In the genomic region with DNA sequence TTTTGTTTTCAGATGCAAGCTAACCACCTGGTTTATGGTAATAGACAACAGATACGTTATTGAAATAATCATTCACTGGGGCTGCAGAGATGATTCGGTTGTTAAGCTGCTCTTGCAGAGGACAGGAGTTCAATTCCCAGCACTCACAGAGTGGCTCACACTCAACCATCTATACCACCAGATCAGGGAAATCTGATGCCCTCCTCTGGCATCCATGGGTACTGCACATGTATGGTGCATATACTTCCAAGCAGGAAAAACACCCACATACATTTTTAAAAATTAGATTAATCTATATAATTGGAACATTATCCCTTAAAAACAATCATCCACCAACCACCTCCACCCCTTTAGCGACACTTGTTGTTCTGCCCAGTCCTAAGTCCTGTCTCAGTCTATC, we compare ENCODE assay signal across 24 mouse cellular contexts. TPM values are rescaled to one million over a fixed set of nuclear protein-coding genes. Genes with fewer than 3 reads are reported as not detected.
A peak's percentile ranks its signal among the peaks of the same experiment; 100 is the strongest.
DNase-seq lines count a peak whose midpoint lies in the region; ATAC-seq and TF ChIP-seq lines count a peak whose summit lies in the region.
"Had no signal": no experiment of that assay in that cellular context is flagged by ENCODE, and none has a peak within 500 bp of the region (broad histone marks: within the 10 kb centered on the region; RNA-seq: fewer than 3 reads in every experiment).

No protein-coding gene starts in this region.

- no peak overlapping the region for H3K9ac ChIP-seq in heart, adult 2 months (ENCODE audit: low read depth, low read length)
- no peak overlapping the region for H3K9ac ChIP-seq in heart, embryonic 11.5 days (ENCODE audit: low read depth, low read length)
- no peak overlapping the region for H3K9ac ChIP-seq in liver, postnatal 0 days (replicated peaks)
- no peak overlapping the region for H3K9ac ChIP-seq in ES-E14 (ENCODE audit: insufficient read depth, low read depth, low read length, poor library complexity, severe bottlenecking)
- H3K9ac ChIP-seq in kidney, embryonic 16.5 days (replicated peaks; ENCODE audit: low read length) = no peak overlapping the region
- no peak overlapping the region for H3K9ac ChIP-seq in kidney, embryonic 14.5 days (ENCODE audit: low read depth, low read length)
- H3K9ac ChIP-seq: heart, embryonic 15.5 days; neural tube, embryonic 12.5 days had no signal

- 95% methylated on average over 3 of the region's 3 CpGs for WGBS in heart, adult 2 months
- 91% methylated on average over 3 of the region's 3 CpGs for WGBS in heart, embryonic 11.5 days (ENCODE audit: insufficient replicate concordance)
- 91% methylated on average over 3 of the region's 3 CpGs for WGBS in liver, postnatal 0 days (ENCODE audit: insufficient replicate concordance)
- 95% methylated on average over 3 of the region's 3 CpGs for WGBS in kidney, embryonic 16.5 days
- over 99% methylated on average over 3 of the region's 3 CpGs for WGBS in kidney, embryonic 14.5 days

- peaks cover 2% of the 10 kb centered on the region; the same call in 1 of the 2 replicates for H3K4me1 ChIP-seq in heart, adult 2 months (ENCODE audit: control insufficient read depth, insufficient read depth, low read length)
- no peaks in the 10 kb centered on the region for H3K4me1 ChIP-seq in heart, embryonic 11.5 days (ENCODE audit: control insufficient read depth, insufficient read depth, low read length)
- H3K4me1 ChIP-seq in liver, postnatal 0 days (ENCODE audit: insufficient read depth) = peaks cover 9% of the 10 kb centered on the region
- H3K4me1 ChIP-seq in ES-E14 (ENCODE audit: control insufficient read depth in 2 of 2, insufficient read depth in 2 of 2, low read length in 2 of 2, poor library complexity in 1 of 2) = peaks cover 0 to 3% of the 10 kb centered on the region in 2 experiments; a peak in 1 of 4 replicates
- H3K4me1 ChIP-seq in kidney, embryonic 16.5 days (ENCODE audit: insufficient read depth, low read length) = peaks cover 11% of the 10 kb centered on the region; the same call in 1 of the 2 replicates
- H3K4me1 ChIP-seq in kidney, embryonic 14.5 days (ENCODE audit: control insufficient read depth, insufficient read depth, low read length) = no peaks in the 10 kb centered on the region
- H3K4me1 ChIP-seq: heart, embryonic 15.5 days; neural tube, embryonic 12.5 days had no signal

- TF ChIP-seq EP300 in heart, adult 2 months (IDR thresholded peaks at IDR 0.05; ENCODE audit: insufficient read depth, low read depth, low read length) = no peak
- TF ChIP-seq EP300 in liver, postnatal 0 days (IDR thresholded peaks at IDR 0.05; ENCODE audit: low read depth) = no peak

- peak; percentile 14; the same call in 1 of the 2 replicates for TF ChIP-seq CTCF in heart, adult 2 months (IDR thresholded peaks at IDR 0.05)
- peak; percentile 29; the same call in 1 of the 2 replicates for TF ChIP-seq CTCF in liver, postnatal 0 days (IDR thresholded peaks at IDR 0.05; ENCODE audit: low read depth)
- peak; percentile 10; the same call in 1 of the 2 replicates for TF ChIP-seq CTCF in brain, embryonic 14.5 days (IDR thresholded peaks at IDR 0.05; ENCODE audit: borderline replicate concordance, extremely low read depth, insufficient read depth, insufficient read length)

- no peak overlapping the region for H3K4me2 ChIP-seq in heart, embryonic 11.5 days
- H3K4me2 ChIP-seq in liver, postnatal 0 days (ENCODE audit: low read depth, low read length) = no peak overlapping the region
- no peak overlapping the region for H3K4me2 ChIP-seq in kidney, embryonic 16.5 days (replicated peaks; ENCODE audit: low read depth, low read length)
- no peak overlapping the region for H3K4me2 ChIP-seq in kidney, embryonic 14.5 days (replicated peaks; ENCODE audit: low read depth, low read length)
- H3K4me2 ChIP-seq: heart, embryonic 15.5 days; neural tube, embryonic 12.5 days had no signal

- H3K4me3 ChIP-seq in heart, adult 2 months = no peak overlapping the region
- H3K4me3 ChIP-seq in heart, embryonic 11.5 days (ENCODE audit: low read depth, low read length) = no peak overlapping the region
- no peak overlapping the region for H3K4me3 ChIP-seq in liver, postnatal 0 days (ENCODE audit: low read depth, low read length)
- H3K4me3 ChIP-seq in ES-E14 (ENCODE audit: insufficient read depth in 1 of 2, low read depth in 1 of 2, low read length in 2 of 2, poor library complexity in 1 of 2, severe bottlenecking in 1 of 2) = no peak overlapping the region
- H3K4me3 ChIP-seq in kidney, embryonic 16.5 days (ENCODE audit: low read length) = no peak overlapping the region
- no peak overlapping the region for H3K4me3 ChIP-seq in kidney, embryonic 14.5 days (ENCODE audit: low read length)
- H3K4me3 ChIP-seq: forebrain, embryonic 10.5 days; heart, embryonic 15.5 days; limb, embryonic 10.5 days; neural tube, embryonic 12.5 days had no signal

- H3K27ac ChIP-seq in heart, adult 2 months = no peak overlapping the region
- H3K27ac ChIP-seq in heart, embryonic 11.5 days (ENCODE audit: low read depth, low read length) = no peak overlapping the region
- H3K27ac ChIP-seq in liver, postnatal 0 days (ENCODE audit: low read depth) = no peak overlapping the region
- no peak overlapping the region for H3K27ac ChIP-seq in ES-E14 (ENCODE audit: insufficient read depth, low read depth, low read length, poor library complexity, severe bottlenecking)
- H3K27ac ChIP-seq in kidney, embryonic 16.5 days (ENCODE audit: low read length) = no peak overlapping the region
- no peak overlapping the region for H3K27ac ChIP-seq in kidney, embryonic 14.5 days (ENCODE audit: low read depth, low read length)
- H3K27ac ChIP-seq: forebrain, embryonic 10.5 days; heart, embryonic 15.5 days; kidney, postnatal 0 days; limb, embryonic 10.5 days; neural tube, embryonic 12.5 days had no signal

- ATAC-seq in heart, embryonic 11.5 days (replicated peaks; ENCODE audit: insufficient number of reproducible peaks, low FRiP score, low TSS enrichment) = no peak
- ATAC-seq in liver, postnatal 0 days = no peak
- no peak for ATAC-seq in kidney, embryonic 16.5 days (ENCODE audit: low FRiP score, low TSS enrichment)
- no peak for ATAC-seq in kidney, embryonic 14.5 days (ENCODE audit: low FRiP score, low TSS enrichment)
- ATAC-seq: hindbrain, embryonic 16.5 days had no signal

- DNase-seq in heart, adult 2 months = no peak
- no peak for DNase-seq in liver, postnatal 0 days
- no peak for DNase-seq in liver
- DNase-seq in ES-E14 (ENCODE audit: low read depth, low spot score) = no peak
- no peak for DNase-seq in brain, embryonic 14.5 days (ENCODE audit: low read depth)
- DNase-seq: adrenal gland, postnatal 10 days; cerebellum, adult 11 months; cerebellum, postnatal 14 days; gastrocnemius, postnatal 36 days; kidney, adult 11 months; lung, adult 2 months; midbrain, embryonic 14.5 days; retina, postnatal 1 day; right cerebral cortex, postnatal 25 days; spleen, adult 18-20 months had no signal

- intact Hi-C loops in heart, adult 2 months (cut with DNase I) = loop anchor here (5.0 kb wide), 1 partner anchor 66 kb away; no protein-coding TSS in a partner anchor

- in situ Hi-C loops in ES-E14 (cut with MboI; ENCODE audit: low sequenced_read_pairs in 2 of 2, unreplicated experiment in 2 of 2) = no loop called here

- H3K79me2 ChIP-seq in heart, adult 2 months (replicated peaks; ENCODE audit: control insufficient read depth, insufficient read depth, low read length) = no peaks in the 10 kb centered on the region

- no peaks in the 10 kb centered on the region for H3K9me3 ChIP-seq in heart, embryonic 11.5 days (replicated peaks; ENCODE audit: control insufficient read depth, low read length)
- H3K9me3 ChIP-seq in liver, postnatal 0 days (ENCODE audit: low read length) = no peaks in the 10 kb centered on the region; the same call in 1 of the 2 replicates
- no peaks in the 10 kb centered on the region for H3K9me3 ChIP-seq in ES-E14 (ENCODE audit: control insufficient read depth, insufficient read depth, low read depth, low read length)
- H3K9me3 ChIP-seq in kidney, embryonic 16.5 days (ENCODE audit: low read length) = peaks cover 12% of the 10 kb centered on the region
- peaks cover 5% of the 10 kb centered on the region; the same call in 1 of the 2 replicates for H3K9me3 ChIP-seq in kidney, embryonic 14.5 days (ENCODE audit: control insufficient read depth, low read length)
- H3K9me3 ChIP-seq: forebrain, embryonic 10.5 days; heart, embryonic 15.5 days; limb, embryonic 10.5 days; neural tube, embryonic 12.5 days had no signal

- TF ChIP-seq POLR2A in heart, adult 2 months (IDR thresholded peaks at IDR 0.05; ENCODE audit: insufficient read depth, low read depth, low read length) = no peak
- TF ChIP-seq POLR2A in brain, embryonic 14.5 days (IDR thresholded peaks at IDR 0.05; ENCODE audit: borderline replicate concordance, extremely low read depth, insufficient read depth, insufficient read length, poor library complexity, severe bottlenecking) = no peak

- H3K27me3 ChIP-seq in heart, adult 2 months (ENCODE audit: control insufficient read depth, insufficient read depth, low read length) = no peaks in the 10 kb centered on the region
- H3K27me3 ChIP-seq in heart, embryonic 11.5 days (ENCODE audit: control insufficient read depth, insufficient read depth, low read length) = no peaks in the 10 kb centered on the region; the same call in 1 of the 2 replicates
- no peaks in the 10 kb centered on the region for H3K27me3 ChIP-seq in liver, postnatal 0 days (ENCODE audit: insufficient read depth, low read length)
- H3K27me3 ChIP-seq in kidney, embryonic 16.5 days (ENCODE audit: insufficient read depth, low read length) = no peaks in the 10 kb centered on the region
- H3K27me3 ChIP-seq in kidney, embryonic 14.5 days (ENCODE audit: control insufficient read depth, insufficient read depth, low read length) = no peaks in the 10 kb centered on the region
- H3K27me3 ChIP-seq: heart, embryonic 15.5 days; neural tube, embryonic 12.5 days had no signal

- no peaks in the 10 kb centered on the region for H3K36me3 ChIP-seq in heart, adult 2 months (ENCODE audit: control insufficient read depth, insufficient read depth, low read length)
- no peaks in the 10 kb centered on the region for H3K36me3 ChIP-seq in heart, embryonic 11.5 days (ENCODE audit: control insufficient read depth, insufficient read depth, low read length)
- H3K36me3 ChIP-seq in liver, postnatal 0 days (replicated peaks; ENCODE audit: insufficient read depth, low read length) = no peaks in the 10 kb centered on the region
- H3K36me3 ChIP-seq in ES-E14 (ENCODE audit: control insufficient read depth, insufficient read depth, low read length, poor library complexity, severe bottlenecking) = no peaks in the 10 kb centered on the region
- H3K36me3 ChIP-seq in kidney, embryonic 16.5 days (ENCODE audit: insufficient read depth, low read length) = no peaks in the 10 kb centered on the region
- no peaks in the 10 kb centered on the region for H3K36me3 ChIP-seq in kidney, embryonic 14.5 days (ENCODE audit: control insufficient read depth, insufficient read depth, low read length)
- H3K36me3 ChIP-seq: forebrain, embryonic 10.5 days; heart, embryonic 15.5 days; limb, embryonic 10.5 days; neural tube, embryonic 12.5 days had no signal

RNA-seq across cellular contexts. Expression of a gene that starts 6.7 kb away (rescaled TPM):
- total RNA-seq in heart, adult 2 months (2021) = 10 to 100 TPM; 19.9 to 21.1 TPM
- polyA plus RNA-seq in heart, adult 2 months (2012; rRNA removed) = 25.5 and 26.5 TPM in 2 replicates
- polyA plus RNA-seq in heart, embryonic 11.5 days (2014; fragmentation: Nextera tagmentation; extraction: Ambion mirVana) = 5.2 and 6.4 TPM in 2 replicates
- 68.2 and 69.3 TPM in 2 replicates for polyA plus RNA-seq in liver, postnatal 0 days (2015; fragmentation: Nextera tagmentation; extraction: Ambion mirVana)
- total RNA-seq in ES-E14 (2012; rRNA removed) = 20.7 and 23.0 TPM in 2 replicates
- polyA plus RNA-seq in brain, embryonic 14.5 days (2012; rRNA removed) = 11.4 and 12.7 TPM in 2 replicates
- 12.6 and 17.8 TPM in 2 replicates for polyA plus RNA-seq in kidney, embryonic 16.5 days (2015; fragmentation: Nextera tagmentation; extraction: Ambion mirVana)
- 12.6 and 12.8 TPM in 2 replicates for polyA plus RNA-seq in kidney, embryonic 14.5 days (2014; fragmentation: Nextera tagmentation; extraction: Ambion mirVana)
